Mouse (Mus musculus): ENCODE measurements around the gene Bcar1.

The Bcar1 gene

GRCm38 (mm10) chr8:111769764-111770428 is 26.3 kb upstream of the Bcar1 start:
- DNase-seq (ENCODE audit: low spot score) = no peak

- DNase-seq (ENCODE audit: low spot score) = no peak
These were observed 25.7 kb upstream of the Bcar1 start for GRCm38 (mm10) chr8:111769296-111769695.

GRCm38 (mm10) chr8:111768651-111769050 is 25.0 kb upstream of the Bcar1 start:
- no peak for DNase-seq (ENCODE audit: low spot score)

GRCm38 (mm10) chr8:111765616-111766015 is 22.0 kb upstream of the Bcar1 start:
- DNase-seq (ENCODE audit: low spot score) = no peak

GRCm38 (mm10) chr8:111765096-111765495 is 21.5 kb upstream of the Bcar1 start:
- DNase-seq (ENCODE audit: low spot score) = no peak

- no peak for DNase-seq (ENCODE audit: low spot score)
These were observed 17.1 kb upstream of the Bcar1 start for GRCm38 (mm10) chr8:111760708-111761107.

GRCm38 (mm10) chr8:111758817-111759216 is 15.2 kb upstream of the Bcar1 start:
- DNase-seq (ENCODE audit: low spot score) = no peak

GRCm38 (mm10) chr8:111757599-111757998 is 14.0 kb upstream of the Bcar1 start:
- DNase-seq (ENCODE audit: low spot score) = no peak

- no peak for DNase-seq (ENCODE audit: low spot score)
These were observed 11.1 kb upstream of the Bcar1 start for GRCm38 (mm10) chr8:111754736-111755135.

GRCm38 (mm10) chr8:111754088-111754487 is 10.5 kb upstream of the Bcar1 start:
- DNase-seq (ENCODE audit: low spot score) = no peak

- DNase-seq (ENCODE audit: low spot score) = no peak
These were observed 5.2 kb upstream of the Bcar1 start for GRCm38 (mm10) chr8:111748766-111749165.

GRCm38 (mm10) chr8:111747866-111748649 is 4.4 kb upstream of the Bcar1 start:
- DNase-seq (ENCODE audit: low spot score) = no peak

GRCm38 (mm10) chr8:111746582-111747465 is 3.2 kb upstream of the Bcar1 start:
- no peak for DNase-seq (ENCODE audit: low spot score)

- DNase-seq (ENCODE audit: low spot score) = no peak
These were observed 2.2 kb upstream of the Bcar1 start for GRCm38 (mm10) chr8:111745591-111746418.

GRCm38 (mm10) chr8:111745086-111745485 is 1.5 kb upstream of the Bcar1 start:
- DNase-seq (ENCODE audit: low spot score) = no peak

GRCm38 (mm10) chr8:111743101-111743791 is 363 bp downstream of the Bcar1 start:
- no peak for DNase-seq (ENCODE audit: low spot score)

- DNase-seq (ENCODE audit: low spot score) = no peak
These were observed 1.2 kb downstream of the Bcar1 start for GRCm38 (mm10) chr8:111742261-111743037.

- no peak for DNase-seq (ENCODE audit: low spot score)
These were observed 2.1 kb downstream of the Bcar1 start for GRCm38 (mm10) chr8:111741556-111741955.

GRCm38 (mm10) chr8:111740994-111741393 is 2.6 kb downstream of the Bcar1 start:
- no peak for DNase-seq (ENCODE audit: low spot score)

- DNase-seq (ENCODE audit: low spot score) = no peak
These were observed 3.3 kb downstream of the Bcar1 start for GRCm38 (mm10) chr8:111740301-111740711.

Measured in T-cell, adult 2 months (primary cell).